Mouse (Mus musculus): ENCODE results near the gene Bdh1.
"Not testable (repeated sequence)": the region's sequence is repeated elsewhere in the genome, so short reads cannot be mapped to it uniquely, and the experiment has no call there.

Gene Bdh1

DNA sequence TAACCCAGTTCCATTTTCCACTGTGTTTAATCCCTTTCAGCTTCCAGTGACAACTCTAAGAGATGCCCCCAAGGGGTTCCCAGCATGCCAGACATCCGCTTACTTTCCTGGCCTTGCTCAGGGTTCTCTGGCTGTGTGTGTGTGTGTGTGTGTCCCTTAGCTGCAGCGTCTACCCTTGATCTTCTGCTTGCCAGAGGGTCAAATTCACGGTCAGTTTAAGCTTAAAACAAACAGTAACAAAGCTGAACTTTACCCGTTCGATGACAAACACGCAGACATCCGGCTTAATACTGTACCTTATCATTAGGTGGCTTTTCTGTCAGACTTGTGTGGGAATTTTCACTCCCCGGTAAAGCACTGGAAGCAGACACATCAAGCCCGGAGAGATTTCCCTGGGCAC is at the start of gene Bdh1:
TSS of gene Bdh1 (plus strand) at position 281 of the 400 bp plus-strand sequence.
- no peak for DNase-seq (ENCODE audit: low spot score in 2 of 2)

DNA sequence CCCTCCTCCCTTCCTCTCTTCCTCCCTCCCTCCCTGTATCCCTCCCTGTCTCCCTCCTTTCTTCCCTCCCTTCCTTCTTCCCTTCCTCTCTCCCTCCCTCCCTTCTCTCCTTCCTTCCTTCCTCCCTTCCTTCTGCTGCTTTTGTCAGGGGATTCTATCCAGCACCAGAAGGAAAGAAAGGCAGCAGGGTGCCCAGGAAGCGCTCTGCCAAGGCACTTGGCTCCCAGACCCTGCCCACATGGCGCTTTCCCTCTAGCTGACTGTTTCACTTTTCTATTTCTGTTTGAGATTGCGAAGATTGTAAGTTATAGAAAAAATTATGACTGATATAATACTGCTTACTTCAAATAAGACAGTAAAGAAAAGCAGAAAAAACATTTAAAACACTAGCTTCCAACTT is 49.8 kb upstream of the Bdh1 start:
- DNase-seq (ENCODE audit: low spot score in 2 of 2) = not testable (repeated sequence)

DNA sequence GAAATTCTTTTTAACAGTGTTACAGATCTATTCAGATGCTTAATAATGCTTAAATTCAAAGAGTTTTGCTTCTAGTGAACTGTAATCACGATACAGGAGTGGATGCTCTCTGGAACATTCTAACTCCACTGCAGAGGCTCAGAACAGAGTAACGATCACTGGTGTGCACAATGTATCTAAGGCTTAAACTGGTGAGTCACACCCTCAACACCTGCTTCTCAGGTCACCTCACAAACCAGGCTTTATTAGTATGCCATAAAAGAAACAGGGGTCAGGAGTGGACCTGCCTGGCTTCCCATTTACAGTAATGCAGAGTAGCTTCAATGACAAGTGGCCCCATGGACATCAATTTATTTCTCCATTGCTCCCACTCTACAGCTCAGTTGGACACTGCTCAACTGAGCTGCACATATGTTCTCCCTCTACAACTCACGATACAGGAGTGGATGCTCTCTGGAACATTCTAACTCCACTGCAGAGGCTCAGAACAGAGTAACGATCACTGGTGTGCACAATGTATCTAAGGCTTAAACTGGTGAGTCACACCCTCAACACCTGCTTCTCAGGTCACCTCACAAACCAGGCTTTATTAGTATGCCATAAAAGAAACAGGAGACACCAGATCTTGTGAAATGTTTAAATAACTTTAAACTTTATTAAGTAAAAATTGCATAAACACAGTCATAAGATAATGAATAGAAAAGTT is 46.0 kb upstream of the Bdh1 start:
- DNase-seq (ENCODE audit: low spot score in 2 of 2) = not testable (repeated sequence)

DNA sequence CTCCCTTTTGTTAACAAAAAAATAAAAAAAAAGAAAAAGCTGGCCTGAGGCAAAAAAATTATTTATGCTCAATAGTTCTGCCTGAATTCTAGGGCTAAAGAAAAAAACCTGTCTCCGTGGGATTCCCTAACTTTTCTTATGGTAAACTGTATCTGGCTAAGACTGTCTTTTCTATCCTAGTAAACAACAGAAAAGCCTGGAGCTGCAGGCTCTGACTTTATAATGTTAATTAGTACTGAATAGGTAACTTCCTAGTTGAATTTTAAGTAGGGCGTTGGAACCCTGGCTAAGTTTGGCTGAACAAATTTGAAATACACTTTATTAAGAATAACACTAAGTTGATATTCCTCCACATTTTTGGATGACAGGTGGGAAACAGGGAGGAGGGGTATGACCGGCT is 33.8 kb upstream of the Bdh1 start:
- DNase-seq (ENCODE audit: low spot score in 2 of 2) = not testable (repeated sequence)

GRCm38 (mm10) chr16:31399231-31399630 is 22.8 kb upstream of the Bdh1 start:
- no peak for DNase-seq (ENCODE audit: low spot score in 2 of 2)

DNA sequence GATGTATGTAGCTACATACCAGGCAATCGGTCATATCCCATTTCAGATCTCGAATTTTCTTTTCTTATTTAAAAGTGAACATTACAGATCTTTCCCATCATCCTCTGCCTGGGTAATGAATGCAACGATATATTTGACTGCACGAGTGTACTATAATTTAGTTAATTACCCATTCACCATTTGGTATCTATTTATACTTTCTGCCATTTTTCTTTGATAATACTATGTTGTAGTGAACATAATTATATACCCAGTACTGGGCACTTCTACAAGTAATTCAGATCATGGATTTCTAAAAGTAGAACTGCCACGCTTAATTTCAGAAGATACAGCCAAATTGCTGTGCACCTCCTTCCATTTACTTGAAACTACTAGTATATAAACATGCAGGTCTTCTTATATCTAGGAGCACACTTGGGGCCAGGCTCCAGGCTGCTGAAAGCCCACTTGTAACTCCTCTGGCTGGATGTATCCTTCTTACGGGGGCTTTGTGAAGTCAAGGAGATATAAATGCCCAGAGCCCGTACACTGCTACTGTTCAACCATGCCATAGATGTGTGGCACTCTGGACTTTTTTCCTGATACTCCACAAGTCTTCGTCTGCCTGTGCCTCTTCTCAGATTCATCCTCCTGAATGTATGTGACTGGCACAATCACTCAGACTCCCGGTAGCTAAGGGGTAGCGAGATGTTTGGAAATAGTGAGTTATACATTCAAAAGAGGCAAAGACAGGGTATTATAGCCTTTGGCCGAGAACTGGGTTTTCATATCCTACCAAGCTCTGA is 21.0 kb upstream of the Bdh1 start:
- no peak for DNase-seq (ENCODE audit: low spot score in 2 of 2)

DNA sequence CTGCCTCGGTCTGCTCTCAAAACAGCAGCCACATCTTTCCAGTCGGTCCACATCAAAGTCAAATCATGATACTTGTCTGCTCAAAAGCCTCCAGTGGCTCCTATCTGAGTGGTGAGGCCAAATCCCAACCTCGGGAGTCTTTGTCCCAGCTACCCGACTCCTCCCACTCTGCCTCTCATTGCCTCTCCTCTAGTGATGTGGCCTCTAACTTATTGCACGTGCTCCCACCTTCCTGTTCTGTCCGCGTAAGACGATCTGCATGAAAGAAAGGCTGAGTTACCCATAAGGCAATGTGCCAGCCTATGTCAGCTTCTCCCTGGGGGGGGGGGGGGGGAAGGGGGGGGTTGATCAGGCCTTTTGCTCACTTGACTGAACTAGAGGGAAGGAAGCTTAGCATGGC is 20.0 kb upstream of the Bdh1 start:
- no peak for DNase-seq (ENCODE audit: low spot score in 2 of 2)

DNA sequence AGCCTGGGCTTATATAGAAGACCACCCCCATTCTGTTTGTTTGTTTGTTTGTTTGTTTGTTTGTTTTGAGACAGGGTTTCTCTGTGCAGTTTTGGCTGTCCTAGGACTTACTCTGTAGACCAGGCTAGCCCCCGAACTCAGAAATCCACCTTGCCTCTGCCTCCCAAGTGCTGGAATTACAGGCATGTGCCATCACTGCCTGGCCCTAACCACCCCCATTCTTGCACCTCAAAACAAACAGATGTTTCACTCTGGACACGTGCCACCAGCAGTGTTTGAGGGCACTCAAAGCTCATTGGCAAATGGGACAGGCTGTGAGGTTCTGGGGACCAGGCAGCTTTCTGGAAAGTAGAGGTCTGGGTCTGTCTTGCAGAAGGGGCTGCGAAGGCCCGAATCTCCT is 18.1 kb upstream of the Bdh1 start:
- DNase-seq (ENCODE audit: low spot score in 2 of 2) = no peak

DNA sequence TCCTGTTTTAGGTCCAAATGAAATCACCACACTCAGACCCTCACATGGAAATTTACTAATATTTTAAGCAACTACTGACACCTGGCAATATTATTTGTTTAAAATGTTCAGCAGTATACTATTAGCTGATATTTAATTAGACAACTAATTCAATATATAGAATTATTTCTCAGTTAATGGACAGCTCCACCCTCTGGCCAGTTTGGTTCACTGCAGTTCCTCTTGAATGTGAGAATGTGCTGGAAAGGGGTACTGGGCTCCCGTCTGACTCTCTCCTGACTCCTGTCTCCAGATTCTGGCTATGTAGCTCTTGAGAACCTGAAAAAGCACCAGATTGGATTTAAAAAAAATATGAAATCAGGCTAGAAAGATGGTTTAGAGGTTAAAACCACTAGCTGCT is 17.0 kb upstream of the Bdh1 start:
- no peak for DNase-seq (ENCODE audit: low spot score in 2 of 2)

- no peak for DNase-seq (ENCODE audit: low spot score in 2 of 2)
These were observed 14.2 kb upstream of the Bdh1 start for GRCm38 (mm10) chr16:31407872-31408271.

GRCm38 (mm10) chr16:31410969-31411368 is 11.1 kb upstream of the Bdh1 start:
- no peak for DNase-seq (ENCODE audit: low spot score in 2 of 2)

DNA sequence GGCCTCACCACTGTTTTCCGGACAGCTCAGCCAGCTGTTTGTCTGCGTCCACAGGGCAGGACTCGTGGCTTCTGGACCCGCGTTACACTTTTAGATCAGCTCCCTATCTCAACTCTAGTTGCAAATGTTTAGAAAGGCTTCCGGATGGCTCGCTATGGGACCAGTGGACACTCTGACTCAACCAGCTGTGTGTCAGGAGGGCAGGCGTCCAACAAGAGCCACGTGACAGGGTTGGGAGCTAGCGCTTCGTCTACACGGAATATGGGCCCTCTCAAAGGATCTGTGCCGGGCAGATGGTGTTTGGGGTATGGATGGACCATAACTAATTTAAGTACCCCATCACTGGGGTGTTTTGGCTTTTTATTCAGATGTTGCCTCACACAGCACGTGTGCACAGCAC is 9.8 kb upstream of the Bdh1 start:
- DNase-seq (ENCODE audit: low spot score in 2 of 2) = no peak

DNA sequence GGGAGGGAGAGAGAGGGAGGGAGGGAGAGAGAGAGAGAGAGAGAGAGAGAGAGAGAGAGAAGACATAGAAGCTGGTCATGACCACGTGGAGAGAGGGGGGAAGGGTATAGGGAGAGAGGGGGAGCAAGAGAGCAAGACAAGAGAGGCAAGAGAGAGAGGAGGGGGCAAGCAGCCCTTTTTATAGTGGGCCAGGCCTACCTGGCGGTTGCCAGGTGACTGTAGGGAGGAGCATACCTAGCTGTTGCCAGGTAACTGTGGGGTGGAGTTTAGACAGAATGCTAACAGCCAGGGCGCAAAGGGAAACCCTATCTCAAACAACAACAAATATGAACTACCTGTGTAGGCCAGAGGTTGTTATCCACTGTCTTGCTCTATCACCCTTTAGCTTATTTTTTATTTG is 8.3 kb upstream of the Bdh1 start:
- no peak for DNase-seq (ENCODE audit: low spot score in 2 of 2)

- DNase-seq (ENCODE audit: low spot score in 2 of 2) = no peak
These were observed 6.1 kb upstream of the Bdh1 start for GRCm38 (mm10) chr16:31415885-31416450.

- DNase-seq (ENCODE audit: low spot score in 2 of 2) = no peak
These were observed 3.4 kb upstream of the Bdh1 start for GRCm38 (mm10) chr16:31418704-31419103.

- no peak for DNase-seq (ENCODE audit: low spot score in 2 of 2)
These were observed 2.6 kb upstream of the Bdh1 start for GRCm38 (mm10) chr16:31419457-31419856.

DNA sequence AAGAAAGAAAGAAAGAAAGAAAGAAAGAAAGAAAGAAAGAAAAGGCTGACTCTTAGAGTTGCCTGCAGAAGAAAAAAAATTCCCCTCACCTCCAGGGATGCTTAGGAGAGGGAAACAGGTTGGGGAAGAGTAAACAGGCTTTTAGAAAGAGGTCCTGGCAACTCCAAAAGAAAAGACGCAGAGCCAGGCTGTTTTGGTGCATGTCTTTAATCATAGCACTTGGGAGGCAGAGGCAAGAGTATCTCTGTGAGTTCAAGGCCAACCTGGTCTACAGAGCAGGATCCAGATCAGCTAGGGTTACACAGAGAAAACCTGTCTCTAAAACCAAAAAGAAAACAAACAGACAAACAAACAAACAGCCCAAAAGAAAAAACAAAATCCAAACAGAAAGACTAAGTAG is 642 bp downstream of the Bdh1 start:
- no peak for DNase-seq (ENCODE audit: low spot score in 2 of 2)

DNA sequence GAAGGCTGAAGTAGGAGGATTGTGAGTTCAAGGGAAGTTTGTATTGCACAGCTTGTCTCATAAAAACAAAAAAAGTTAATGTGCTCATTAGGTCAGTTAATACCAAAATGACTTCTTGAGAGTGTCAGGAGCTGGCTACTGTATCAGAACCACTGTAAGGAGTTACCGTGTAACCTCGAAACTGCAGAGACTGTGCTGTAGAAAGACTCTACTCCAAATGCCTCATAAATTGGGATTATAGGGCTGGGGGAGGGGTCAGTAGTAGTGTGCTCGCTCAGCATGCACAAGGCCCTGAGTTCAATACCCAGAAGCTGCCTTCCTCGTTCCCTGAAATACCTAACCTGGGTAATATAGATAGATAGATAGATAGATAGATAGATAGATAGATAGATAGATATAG is 1.3 kb downstream of the Bdh1 start:
- DNase-seq (ENCODE audit: low spot score in 2 of 2) = no peak

DNA sequence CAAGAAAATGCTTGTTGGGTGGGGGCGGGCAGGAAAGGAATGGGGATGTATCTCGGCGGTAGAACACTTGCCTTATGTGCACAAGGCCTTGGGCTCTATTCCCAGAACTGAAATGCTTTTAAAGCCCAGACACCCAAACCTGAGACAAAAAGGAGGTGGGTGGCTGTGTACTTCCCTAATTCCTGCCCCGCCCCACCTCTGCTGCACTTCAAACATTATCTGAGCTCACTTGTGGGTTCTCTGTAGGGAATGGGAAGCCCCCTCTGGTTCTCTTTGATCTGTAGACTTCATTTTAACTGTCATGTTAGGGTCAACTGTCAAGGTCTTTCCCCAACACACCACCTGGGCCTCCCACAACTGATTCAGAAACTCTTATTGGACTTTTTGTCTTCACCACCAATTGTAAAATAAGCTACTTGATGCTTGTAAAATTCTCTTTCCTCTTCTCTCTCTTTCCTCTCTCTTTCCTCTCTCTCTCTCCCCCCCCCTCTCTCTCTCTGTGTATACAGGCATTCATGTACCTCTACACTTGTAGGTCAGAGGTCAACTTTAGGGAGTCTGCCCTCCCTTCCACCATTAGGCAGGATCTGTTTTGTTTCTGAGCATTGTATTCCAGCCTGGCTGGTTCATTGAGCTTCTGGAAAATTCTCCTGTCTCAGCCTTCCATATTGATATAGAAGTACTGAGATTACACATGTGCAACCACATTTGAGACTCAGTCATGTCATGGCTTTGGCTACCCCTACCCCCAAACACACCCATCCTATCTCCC is 2.5 kb downstream of the Bdh1 start:
- DNase-seq (ENCODE audit: low spot score in 2 of 2) = no peak

GRCm38 (mm10) chr16:31425508-31425907 is 3.4 kb downstream of the Bdh1 start:
- DNase-seq (ENCODE audit: low spot score in 2 of 2) = peak in 1 of 2 experiments; percentile 56

DNA sequence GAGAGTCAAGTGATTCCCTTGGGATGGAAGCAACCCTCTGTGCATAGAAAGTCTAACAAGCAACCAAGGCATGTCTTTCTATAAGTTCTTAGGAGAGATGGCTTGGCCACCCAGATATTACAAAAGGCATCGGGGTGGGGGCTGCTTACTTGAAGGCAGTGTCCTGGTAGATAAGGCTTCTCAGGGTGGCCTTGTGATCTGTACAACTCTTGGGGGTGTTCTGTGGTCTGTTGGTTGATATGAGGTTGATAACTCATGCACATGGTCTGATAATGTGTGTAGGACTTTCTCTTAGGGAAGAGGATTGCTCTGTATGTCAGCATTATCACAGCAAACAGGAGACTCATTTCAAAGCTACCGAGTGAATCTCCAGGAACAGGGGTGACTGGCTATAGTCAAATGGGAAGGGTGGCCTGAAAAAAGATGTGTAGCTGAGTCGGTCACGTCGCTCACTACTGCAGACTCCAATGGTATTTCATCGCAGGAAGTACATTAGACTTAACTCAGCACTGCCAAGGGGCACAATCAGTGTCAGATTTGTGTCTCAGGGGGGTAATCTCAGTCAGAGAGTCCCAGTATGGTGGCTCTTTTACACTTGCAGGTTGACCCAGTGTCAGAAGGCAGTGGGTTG is 4.5 kb downstream of the Bdh1 start:
- no peak for DNase-seq (ENCODE audit: low spot score in 2 of 2)

- DNase-seq (ENCODE audit: low spot score in 2 of 2) = no peak
These were observed 6.2 kb downstream of the Bdh1 start for GRCm38 (mm10) chr16:31428335-31428674.

Data from frontal cortex, postnatal 10 days (tissue).